Mouse (Mus musculus): ENCODE data around the gene Ajm1. TPM values are rescaled to one million over a fixed set of nuclear protein-coding genes. Genes with fewer than 3 reads are reported as not detected.
A peak's percentile ranks its signal among the peaks of the same experiment; 100 is the strongest.

Ajm1 gene
- total and polyA plus RNA-seq, 2 experiments = 0.07 TPM; not detected in 1

DNA sequence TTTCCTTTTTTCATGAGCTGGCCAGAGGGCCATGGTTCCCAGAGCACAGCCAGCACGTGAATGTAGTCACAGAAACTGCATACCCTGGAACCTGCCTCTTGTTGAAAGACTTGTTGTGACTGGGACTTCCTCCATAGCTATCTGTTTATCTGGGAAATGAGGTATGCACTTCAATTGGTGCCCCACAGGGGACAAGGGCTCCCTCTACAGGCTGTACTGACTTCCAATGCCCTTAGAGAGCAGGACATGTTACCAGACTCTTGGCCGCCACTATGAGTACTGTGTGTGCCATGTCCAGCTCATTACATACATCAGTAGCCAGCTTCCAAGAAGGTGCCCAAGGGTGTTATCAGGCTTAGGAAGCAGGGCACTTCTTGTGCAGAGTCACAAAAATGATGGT is 10.3 kb upstream of the Ajm1 start:
- no peak for TF ChIP-seq POLR2A (IDR thresholded peaks at IDR 0.05; ENCODE audit: extremely low read depth, insufficient read depth, low read length)
- TF ChIP-seq CTCF (IDR thresholded peaks at IDR 0.05; ENCODE audit: low read depth, low read length) = peak; percentile 60
- Histone ChIP-seq H3K4me3 (ENCODE audit: insufficient read depth, low read depth, low read length) (no peak overlapping the region), H3K36me3 (ENCODE audit: control insufficient read depth, insufficient read depth, low read length) (peaks cover 54% of the 10 kb centered on the region), H3K4me1 (ENCODE audit: control insufficient read depth, insufficient read depth, low read length) (no peaks in the 10 kb centered on the region), H3K27ac (replicated peaks; ENCODE audit: insufficient read depth, low read depth, low read length) (no peak overlapping the region), H3K79me2 (ENCODE audit: control insufficient read depth, insufficient read depth, low read length) (no peaks in the 10 kb centered on the region), H3K27me3 (ENCODE audit: control insufficient read depth, insufficient read depth, low read length) (no peaks in the 10 kb centered on the region), H3K9ac (ENCODE audit: low read depth, low read length) (no peak overlapping the region)
- WGBS = 84% methylated on average over 2 of the region's 2 CpGs
- DNase-seq (ENCODE audit: extremely low read depth, low read depth, low spot score) = peak; percentile 42

DNA sequence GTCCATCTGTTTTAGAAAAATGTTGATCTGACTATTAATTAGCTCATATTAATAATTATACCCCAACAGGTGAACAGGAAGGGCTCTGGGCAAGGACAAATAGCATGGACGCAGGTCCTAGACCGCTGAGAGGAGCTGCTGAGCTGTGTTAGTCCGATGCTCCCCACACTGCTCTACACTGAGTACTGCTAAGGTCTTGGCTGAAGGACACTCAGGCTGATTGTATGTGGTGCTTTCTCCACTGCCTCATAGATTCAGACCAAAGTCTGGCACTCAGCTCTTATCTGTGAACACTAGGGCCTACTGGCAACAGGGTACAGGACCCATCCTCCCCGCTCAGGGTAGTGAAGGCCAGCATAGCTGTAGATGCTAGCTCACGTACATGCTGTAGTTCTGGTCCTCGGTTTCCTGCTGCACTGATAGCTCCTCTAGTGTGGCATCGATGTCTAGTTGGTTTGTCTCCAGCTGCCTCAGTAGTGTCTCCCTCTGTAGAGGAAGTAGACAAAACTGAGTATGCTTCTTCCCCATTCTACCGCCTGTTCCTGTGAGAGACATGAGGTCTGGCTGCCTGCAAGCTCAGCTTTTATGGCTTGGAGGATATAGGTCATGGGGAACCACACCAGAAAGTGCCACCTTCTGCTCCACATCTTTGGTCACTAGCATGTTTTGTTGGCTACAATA is 6.8 kb upstream of the Ajm1 start:
- H3K36me3 ChIP-seq (ENCODE audit: control insufficient read depth, insufficient read depth, low read length) = peaks cover 36% of the 10 kb centered on the region
- WGBS = 91% methylated on average over 8 of the region's 8 CpGs
- H3K9ac ChIP-seq (ENCODE audit: low read depth, low read length) = no peak overlapping the region
- H3K4me1 ChIP-seq (ENCODE audit: control insufficient read depth, insufficient read depth, low read length) = no peaks in the 10 kb centered on the region
- H3K4me3 ChIP-seq (ENCODE audit: insufficient read depth, low read depth, low read length) = no peak overlapping the region
- H3K27ac ChIP-seq (replicated peaks; ENCODE audit: insufficient read depth, low read depth, low read length) = no peak overlapping the region
- DNase-seq (ENCODE audit: extremely low read depth, low read depth, low spot score) = peak; percentile 29
- no peaks in the 10 kb centered on the region for H3K27me3 ChIP-seq (ENCODE audit: control insufficient read depth, insufficient read depth, low read length)
- no peaks in the 10 kb centered on the region for H3K79me2 ChIP-seq (ENCODE audit: control insufficient read depth, insufficient read depth, low read length)
- TF ChIP-seq CTCF (IDR thresholded peaks at IDR 0.05; ENCODE audit: low read depth, low read length) (no peak), POLR2A (IDR thresholded peaks at IDR 0.05; ENCODE audit: extremely low read depth, insufficient read depth, low read length) (no peak)

DNA sequence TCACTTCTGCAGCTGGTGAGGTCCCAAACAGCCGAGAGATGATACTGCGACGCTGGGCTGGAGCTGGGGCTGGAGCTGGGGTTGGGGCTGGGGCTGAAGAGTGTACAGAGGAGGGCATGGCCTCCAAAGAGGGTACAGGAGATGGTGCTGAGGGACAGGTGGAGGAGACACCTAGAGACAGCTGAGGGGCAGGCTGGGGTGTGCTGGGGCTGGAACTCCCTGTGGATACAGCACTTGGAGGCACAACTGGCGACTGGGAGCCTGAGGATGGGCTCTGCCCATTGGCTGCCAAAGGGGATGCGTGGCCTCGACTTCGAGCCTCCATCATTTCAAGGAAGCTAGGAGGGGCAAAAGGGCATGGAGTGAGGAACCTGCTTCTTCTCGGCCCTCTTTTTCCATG is 5.7 kb upstream of the Ajm1 start:
- Histone ChIP-seq H3K4me3 (ENCODE audit: insufficient read depth, low read depth, low read length) (no peak overlapping the region), H3K27me3 (ENCODE audit: control insufficient read depth, insufficient read depth, low read length) (no peaks in the 10 kb centered on the region), H3K4me1 (ENCODE audit: control insufficient read depth, insufficient read depth, low read length) (no peaks in the 10 kb centered on the region), H3K36me3 (ENCODE audit: control insufficient read depth, insufficient read depth, low read length) (peaks cover 30% of the 10 kb centered on the region), H3K79me2 (ENCODE audit: control insufficient read depth, insufficient read depth, low read length) (no peaks in the 10 kb centered on the region), H3K9ac (ENCODE audit: low read depth, low read length) (no peak overlapping the region), H3K27ac (replicated peaks; ENCODE audit: insufficient read depth, low read depth, low read length) (no peak overlapping the region)
- TF ChIP-seq CTCF (IDR thresholded peaks at IDR 0.05; ENCODE audit: low read depth, low read length) (no peak), POLR2A (IDR thresholded peaks at IDR 0.05; ENCODE audit: extremely low read depth, insufficient read depth, low read length) (no peak)
- DNase-seq (ENCODE audit: extremely low read depth, low read depth, low spot score) = no peak
- WGBS = 91% methylated on average over 8 of the region's 8 CpGs

DNA sequence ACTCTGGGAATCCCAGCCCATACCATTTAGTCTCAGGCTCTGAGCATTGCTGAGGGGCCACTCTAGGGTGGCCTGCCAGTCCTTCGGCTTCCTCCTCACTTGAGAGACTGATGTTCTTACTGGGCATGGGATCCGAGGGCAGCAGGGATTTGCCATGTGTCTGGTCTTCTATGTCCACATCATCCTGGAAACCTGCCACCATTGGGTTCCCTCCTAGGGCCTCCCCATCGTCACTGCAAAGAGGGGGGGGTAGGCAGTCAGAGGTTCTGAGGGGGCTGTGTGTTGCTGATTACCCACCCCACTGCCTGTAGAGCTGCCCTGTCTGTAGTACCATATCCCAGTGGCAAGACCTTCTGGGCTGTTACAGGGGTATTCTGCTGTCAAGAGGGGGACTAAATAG is 4.0 kb upstream of the Ajm1 start:
- H3K4me3 ChIP-seq (ENCODE audit: insufficient read depth, low read depth, low read length) = no peak overlapping the region
- DNase-seq (ENCODE audit: extremely low read depth, low read depth, low spot score) = no peak
- H3K4me1 ChIP-seq (ENCODE audit: control insufficient read depth, insufficient read depth, low read length) = peaks cover 2% of the 10 kb centered on the region; the same call in 1 of the 2 replicates
- H3K27ac ChIP-seq (replicated peaks; ENCODE audit: insufficient read depth, low read depth, low read length) = no peak overlapping the region
- TF ChIP-seq POLR2A (IDR thresholded peaks at IDR 0.05; ENCODE audit: extremely low read depth, insufficient read depth, low read length) (no peak), CTCF (IDR thresholded peaks at IDR 0.05; ENCODE audit: low read depth, low read length) (no peak)
- no peaks in the 10 kb centered on the region for H3K79me2 ChIP-seq (ENCODE audit: control insufficient read depth, insufficient read depth, low read length)
- H3K27me3 ChIP-seq (ENCODE audit: control insufficient read depth, insufficient read depth, low read length) = no peaks in the 10 kb centered on the region
- WGBS = 63% methylated on average over 3 of the region's 3 CpGs
- peaks cover 16% of the 10 kb centered on the region; the same call in 1 of the 2 replicates for H3K36me3 ChIP-seq (ENCODE audit: control insufficient read depth, insufficient read depth, low read length)
- no peak overlapping the region for H3K9ac ChIP-seq (ENCODE audit: low read depth, low read length)

DNA sequence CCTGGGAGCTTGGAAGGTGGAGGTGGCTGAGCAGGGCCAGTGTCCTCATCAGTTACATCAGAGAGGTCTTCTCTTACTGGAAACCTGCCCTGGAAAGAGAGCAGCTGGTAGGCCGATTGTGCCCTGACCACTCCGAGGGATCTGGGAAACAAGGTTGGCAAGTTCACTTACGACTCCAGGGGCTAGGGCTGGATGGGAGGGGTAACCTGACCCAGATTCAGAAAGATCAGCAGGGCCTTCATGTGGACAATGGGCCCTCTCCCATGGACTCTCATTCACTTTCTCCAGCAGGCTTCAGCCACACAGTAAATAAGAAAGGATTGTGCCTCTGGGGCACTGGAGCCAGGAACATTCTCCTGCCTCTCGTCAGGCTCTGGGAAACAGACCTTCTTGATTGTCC is 3.3 kb upstream of the Ajm1 start:
- Histone ChIP-seq H3K27ac (replicated peaks; ENCODE audit: insufficient read depth, low read depth, low read length) (no peak overlapping the region), H3K36me3 (ENCODE audit: control insufficient read depth, insufficient read depth, low read length) (peaks cover 11% of the 10 kb centered on the region; the same call in 1 of the 2 replicates), H3K4me3 (ENCODE audit: insufficient read depth, low read depth, low read length) (no peak overlapping the region), H3K27me3 (ENCODE audit: control insufficient read depth, insufficient read depth, low read length) (peaks cover 1% of the 10 kb centered on the region), H3K9ac (ENCODE audit: low read depth, low read length) (no peak overlapping the region), H3K79me2 (ENCODE audit: control insufficient read depth, insufficient read depth, low read length) (no peaks in the 10 kb centered on the region), H3K4me1 (ENCODE audit: control insufficient read depth, insufficient read depth, low read length) (peaks cover 2% of the 10 kb centered on the region)
- WGBS = 93% methylated on average over 4 of the region's 4 CpGs
- TF ChIP-seq POLR2A (IDR thresholded peaks at IDR 0.05; ENCODE audit: extremely low read depth, insufficient read depth, low read length) (no peak), CTCF (IDR thresholded peaks at IDR 0.05; ENCODE audit: low read depth, low read length) (no peak)
- no peak for DNase-seq (ENCODE audit: extremely low read depth, low read depth, low spot score)

DNA sequence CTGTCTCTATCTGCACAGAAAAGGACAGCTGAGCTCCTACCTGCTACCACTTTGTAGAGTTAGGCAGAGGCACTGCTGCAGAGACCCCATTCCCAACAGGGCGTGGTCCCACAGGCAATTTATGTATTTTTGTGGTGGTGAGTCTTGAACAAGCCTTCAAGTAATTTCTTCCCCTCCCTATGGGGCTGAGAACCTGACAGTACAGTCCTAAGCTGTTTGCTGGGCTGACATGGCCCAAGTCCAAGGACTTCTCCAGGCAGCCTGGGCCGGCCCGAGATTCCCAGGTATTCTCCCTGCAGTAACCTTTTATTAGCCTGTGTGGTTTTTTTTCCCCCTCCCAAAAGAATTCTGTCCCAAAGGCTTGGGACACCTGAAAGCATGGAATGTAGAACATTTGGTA is 2.6 kb upstream of the Ajm1 start:
- H3K27ac ChIP-seq (replicated peaks; ENCODE audit: insufficient read depth, low read depth, low read length) = no peak overlapping the region
- WGBS = 73% methylated on average over 3 of the region's 3 CpGs
- no peak overlapping the region for H3K9ac ChIP-seq (ENCODE audit: low read depth, low read length)
- H3K36me3 ChIP-seq (ENCODE audit: control insufficient read depth, insufficient read depth, low read length) = peaks cover 6% of the 10 kb centered on the region; the same call in 1 of the 2 replicates
- peaks cover 9% of the 10 kb centered on the region for H3K27me3 ChIP-seq (ENCODE audit: control insufficient read depth, insufficient read depth, low read length)
- no peak for TF ChIP-seq CTCF (IDR thresholded peaks at IDR 0.05; ENCODE audit: low read depth, low read length)
- no peak for TF ChIP-seq POLR2A (IDR thresholded peaks at IDR 0.05; ENCODE audit: extremely low read depth, insufficient read depth, low read length)
- no peak overlapping the region for H3K4me3 ChIP-seq (ENCODE audit: insufficient read depth, low read depth, low read length)
- no peak for DNase-seq (ENCODE audit: extremely low read depth, low read depth, low spot score)
- H3K4me1 ChIP-seq (ENCODE audit: control insufficient read depth, insufficient read depth, low read length) = peaks cover 2% of the 10 kb centered on the region
- no peaks in the 10 kb centered on the region for H3K79me2 ChIP-seq (ENCODE audit: control insufficient read depth, insufficient read depth, low read length)

Data from liver, adult 2 months (tissue).